Mouse (Mus musculus) spleen, adult 2 months (tissue): ENCODE results near the gene Vwa5a. TPM values are rescaled to one million over a fixed set of nuclear protein-coding genes. Genes with fewer than 3 reads are reported as not detected.

Source experiments
- DNase-seq, 2 experiments: peaks; one replicate each; pipeline versions ENCODE4 v3.0.0 to v3.0.0-alpha.2; 2012 to 2021; ENCODE audit warnings: low spot score in 2 of 2, low read depth in 1 of 2
- H3K27ac ChIP-seq: fragments of 200-500 bp; 2 replicates; pipeline ENCODE4 v1.5.1; 2012; ENCODE audit warnings: low read length, inconsistent platforms; ENCODE audit not compliant: insufficient read depth
- H3K27me3 ChIP-seq: fragments of 200-500 bp; 2 replicates; pipeline ENCODE4 v1.6.1; 2012; ENCODE audit warnings: mild to moderate bottlenecking, moderate library complexity, low read length, inconsistent platforms; ENCODE audit not compliant: control insufficient read depth, insufficient read depth
- H3K36me3 ChIP-seq: fragments of 200-500 bp; 2 replicates; pipeline ENCODE4 v1.6.1; 2012; ENCODE audit warnings: mild to moderate bottlenecking, low read length, inconsistent platforms; ENCODE audit not compliant: control insufficient read depth, insufficient read depth
- H3K4me1 ChIP-seq: fragments of 200-500 bp; 2 replicates; pipeline ENCODE4 v1.6.1; 2011; ENCODE audit warnings: inconsistent platforms; ENCODE audit not compliant: control insufficient read depth, insufficient read depth, insufficient read length
- H3K4me3 ChIP-seq: fragments of 200-500 bp; 2 replicates; pipeline ENCODE4 v1.5.1; 2011; ENCODE audit warnings: mild to moderate bottlenecking, inconsistent platforms; ENCODE audit not compliant: insufficient read depth, insufficient read length; ENCODE audit errors: extremely low read depth
- CTCF ChIP-seq: fragments of 200-500 bp; IDR thresholded peaks from 2 replicates; pipeline ENCODE4 v1.5.1; 2011; ENCODE audit warnings: mild to moderate bottlenecking, inconsistent platforms; ENCODE audit not compliant: insufficient read depth, insufficient read length, insufficient replicate concordance; ENCODE audit errors: extremely low read depth
- POLR2A ChIP-seq: fragments of 200-500 bp; IDR thresholded peaks from 2 replicates; pipeline ENCODE4 v1.6.1; 2011; ENCODE audit warnings: low read depth, low read length, inconsistent platforms
- WGBS: fragments of 180-500 bp; shearing (Covaris S2); methylation state at CpG from one replicate; pipeline ENCODE4 v1.1.7; 2018; 5-methylcytosine and 5-hydroxymethylcytosine counted together
- polyA plus RNA-seq: library from polyadenylated mRNA; depleted of rRNA; stranded (reverse); fragments of >200 nt; gene quantifications from 2 replicates; pipeline ENCODE4 v1.2.3, GENCODE M21; 2012; rRNA removed

The Vwa5a gene
- polyA plus RNA-seq, result 5.1 and 5.5 TPM in 2 replicates

DNA sequence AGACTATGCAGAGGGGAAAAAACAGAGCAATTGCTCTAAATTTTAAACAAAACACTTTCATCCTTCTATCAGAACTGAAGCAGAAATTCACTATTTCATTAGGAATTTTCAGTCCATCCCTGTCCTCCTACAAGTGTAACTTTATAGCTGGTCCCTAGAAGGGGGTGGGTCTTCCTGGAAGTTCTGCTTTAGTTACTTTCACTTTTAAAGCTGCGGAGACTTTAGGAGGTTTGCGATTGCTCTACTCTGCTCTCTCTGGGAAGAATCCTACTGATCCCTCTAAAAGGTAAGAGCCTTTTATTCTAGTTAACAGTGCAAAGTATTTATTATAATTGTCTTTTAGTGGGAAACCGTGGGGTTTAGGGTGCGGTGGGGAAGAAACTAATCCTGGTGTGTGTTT, at the start of gene Vwa5a:
Vwa5a (plus strand) TSS at position 167 of the 400 bp plus-strand sequence.
- H3K27ac ChIP-seq, result no peak within 1 kb of the TSS
- DNase-seq, result no peak
- peaks cover 5% of the 10 kb centered on the region; the same call in 1 of the 2 replicates for H3K4me1 ChIP-seq
- H3K36me3 ChIP-seq, result no peaks in the 10 kb centered on the region
- 3% methylated on average over 4 of the region's 4 CpGs for WGBS
- TF ChIP-seq CTCF, result no peak
- TF ChIP-seq POLR2A, result no peak
- H3K4me3 ChIP-seq, result peak within 1 kb of the TSS; percentile 48
- H3K27me3 ChIP-seq, result no peaks in the 10 kb centered on the region

DNA sequence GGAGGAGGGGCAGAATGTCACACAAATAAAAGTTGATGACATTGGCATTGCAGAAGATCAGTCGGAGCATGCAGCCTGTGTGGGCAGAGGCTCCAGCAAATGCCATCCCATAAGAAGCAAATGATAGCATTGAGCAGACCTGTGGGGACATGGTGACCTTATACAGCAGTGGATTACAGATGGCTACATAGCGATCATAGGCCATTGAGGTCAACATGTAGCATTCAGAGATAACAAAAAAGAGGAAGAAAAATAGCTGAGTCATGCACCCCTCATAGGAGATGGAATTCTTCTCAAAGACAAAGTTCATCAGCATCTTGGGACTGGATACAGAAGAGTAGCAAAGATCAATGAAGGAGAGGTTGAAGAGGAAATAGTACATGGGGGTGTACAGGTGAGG, 45.2 kb upstream of the Vwa5a start:
- H3K27me3 ChIP-seq, result no peaks in the 10 kb centered on the region
- no peak overlapping the region for H3K4me3 ChIP-seq
- TF ChIP-seq CTCF (no peak), POLR2A (no peak)
- no peak for DNase-seq
- H3K27ac ChIP-seq, result no peak overlapping the region
- H3K36me3 ChIP-seq, result no peaks in the 10 kb centered on the region
- no peaks in the 10 kb centered on the region for H3K4me1 ChIP-seq
- 64% methylated on average over 2 of the region's 2 CpGs for WGBS

DNA sequence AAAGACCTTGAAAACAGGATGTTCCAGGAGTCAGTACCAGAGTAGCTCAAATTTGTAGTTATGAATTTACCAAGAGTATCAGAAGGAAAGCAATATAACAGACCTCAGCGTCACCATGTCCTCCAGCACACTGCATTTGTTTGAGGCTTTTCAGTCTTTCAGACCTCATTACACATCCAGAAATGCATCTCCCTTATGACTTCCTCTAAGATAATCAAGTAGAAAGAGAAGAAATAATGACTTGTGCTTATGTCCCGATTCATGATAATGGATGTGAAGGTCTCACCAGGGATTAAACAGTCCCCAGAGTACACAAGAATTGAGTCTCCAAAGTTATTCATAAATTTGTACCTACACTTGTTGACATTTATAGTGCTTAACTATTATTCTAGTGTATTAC, 43.6 kb upstream of the Vwa5a start, which contains the start of gene Olfr918:
Olfr918 (minus strand) TSS at position 101 of the 400 bp plus-strand sequence.
- TF ChIP-seq POLR2A (no peak), CTCF (no peak)
- Histone ChIP-seq H3K4me3 (no peak within 1 kb of the TSS), H3K4me1 (no peaks in the 10 kb centered on the region), H3K36me3 (no peaks in the 10 kb centered on the region), H3K27ac (no peak within 1 kb of the TSS), H3K27me3 (no peaks in the 10 kb centered on the region)
- no peak for DNase-seq
- 82% methylated on average over 2 of the region's 2 CpGs for WGBS

DNA sequence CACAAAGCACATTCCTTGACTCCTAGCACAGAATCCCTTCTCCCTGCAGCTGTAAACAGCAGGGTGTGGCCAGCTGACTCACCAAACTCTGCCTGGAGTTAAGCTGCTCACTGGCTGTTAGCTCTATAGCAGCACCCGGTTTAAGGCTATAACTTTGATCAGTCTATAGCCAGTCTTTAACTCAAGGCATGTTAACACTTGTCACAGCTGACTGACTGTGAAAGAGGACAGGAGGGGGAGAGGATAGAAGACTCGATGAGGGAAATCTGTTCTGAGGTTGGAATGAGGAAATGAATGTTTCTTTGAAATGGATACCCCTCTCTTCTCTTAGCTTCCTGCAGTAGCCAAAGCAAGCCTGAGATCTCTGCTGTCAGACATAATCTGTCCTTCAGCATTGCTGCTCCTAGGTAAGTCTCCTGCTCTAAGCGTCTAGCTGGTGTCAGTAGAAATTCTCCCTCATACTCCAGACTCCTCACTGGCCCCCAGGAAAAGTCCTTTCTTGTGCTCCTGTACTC, 916 bp downstream of the Vwa5a start:
- TF ChIP-seq POLR2A (no peak), CTCF (no peak)
- H3K27ac ChIP-seq, result no peak overlapping the region
- H3K27me3 ChIP-seq, result no peaks in the 10 kb centered on the region
- H3K4me3 ChIP-seq, result peak overlapping the region; percentile 48
- 6% methylated on average over 3 of the region's 3 CpGs for WGBS
- H3K4me1 ChIP-seq, result peaks cover 5% of the 10 kb centered on the region; the same call in 1 of the 2 replicates
- DNase-seq, result no peak
- H3K36me3 ChIP-seq, result peaks cover 4% of the 10 kb centered on the region; the same call in 1 of the 2 replicates

DNA sequence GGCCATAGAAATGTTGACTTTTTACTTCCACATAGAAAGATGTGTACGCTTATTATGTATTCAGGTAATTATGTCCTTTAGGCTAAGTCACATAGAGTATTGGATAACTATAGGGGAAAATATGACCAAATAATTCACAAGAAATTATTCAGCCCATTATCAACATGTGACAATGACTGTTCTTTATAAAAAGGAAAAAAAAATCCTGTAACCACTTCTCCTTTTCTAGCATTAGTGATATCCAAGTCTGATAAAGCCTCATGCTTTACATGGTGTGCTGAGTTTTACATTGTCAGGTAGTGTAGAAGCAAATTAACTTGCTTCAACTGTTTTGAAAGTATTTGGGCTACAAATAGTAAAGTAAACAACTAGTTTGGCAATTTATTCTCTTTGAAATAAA, 6.0 kb downstream of the Vwa5a start:
- H3K27me3 ChIP-seq, result no peaks in the 10 kb centered on the region
- H3K4me1 ChIP-seq, result peaks cover 5% of the 10 kb centered on the region; the same call in 1 of the 2 replicates
- no peak for DNase-seq
- peaks cover 6% of the 10 kb centered on the region for H3K36me3 ChIP-seq
- TF ChIP-seq POLR2A (no peak), CTCF (no peak)
- no peak overlapping the region for H3K4me3 ChIP-seq
- WGBS, result 94% methylated on average over 1 of the region's 1 CpGs
- H3K27ac ChIP-seq, result no peak overlapping the region

DNA sequence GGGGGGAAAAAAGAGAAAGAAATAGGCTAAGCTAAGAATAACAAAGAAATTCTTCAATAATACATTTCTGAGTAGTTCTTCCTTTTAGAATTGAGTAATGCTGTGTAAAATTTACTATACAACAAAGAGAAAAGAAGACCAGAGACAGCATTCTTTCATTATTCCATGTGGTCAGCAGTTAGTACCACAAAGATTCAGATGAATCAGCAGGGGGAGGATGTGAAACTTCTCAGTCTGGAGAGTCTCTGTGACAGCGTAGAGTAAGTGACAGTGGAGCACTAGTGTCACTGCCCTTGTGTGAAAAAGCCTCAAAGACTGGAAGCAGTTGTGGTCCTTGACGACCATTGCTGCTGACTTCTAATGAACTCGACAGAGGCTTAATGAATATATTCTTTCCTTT, 10.2 kb downstream of the Vwa5a start:
- Histone ChIP-seq H3K4me1 (no peaks in the 10 kb centered on the region), H3K27ac (no peak overlapping the region), H3K27me3 (no peaks in the 10 kb centered on the region), H3K4me3 (no peak overlapping the region), H3K36me3 (peaks cover 6% of the 10 kb centered on the region)
- no peak for TF ChIP-seq CTCF
- TF ChIP-seq POLR2A, result no peak
- no peak for DNase-seq
- 50% methylated on average over 3 of the region's 3 CpGs for WGBS

DNA sequence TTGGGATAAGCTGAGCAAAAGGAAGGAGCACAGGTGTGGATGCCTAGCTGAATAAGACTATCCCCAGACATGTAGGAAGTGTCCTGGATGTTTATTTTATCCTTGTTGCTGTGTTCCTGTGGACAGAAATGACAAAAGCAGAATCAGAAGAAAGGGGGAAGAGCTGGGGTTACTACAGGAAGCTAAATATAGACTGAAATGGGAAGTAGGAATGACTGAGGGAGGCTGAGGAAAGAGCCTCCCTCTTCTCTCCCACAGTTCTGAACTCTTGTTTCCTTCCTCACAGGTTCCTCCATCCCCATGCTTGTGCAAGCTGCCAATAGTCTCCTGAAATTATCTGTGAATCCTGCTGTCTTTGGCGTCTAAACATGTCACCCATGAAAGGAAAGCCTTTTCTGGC, 23.3 kb downstream of the Vwa5a start:
- 88% methylated on average over 1 of the region's 1 CpGs for WGBS
- no peaks in the 10 kb centered on the region for H3K4me1 ChIP-seq
- no peaks in the 10 kb centered on the region for H3K27me3 ChIP-seq
- no peak overlapping the region for H3K4me3 ChIP-seq
- TF ChIP-seq POLR2A (no peak), CTCF (no peak)
- no peak for DNase-seq
- no peak overlapping the region for H3K27ac ChIP-seq
- H3K36me3 ChIP-seq, result peaks cover 5% of the 10 kb centered on the region
